Mouse (Mus musculus): ENCODE results near the gene Sphk2. TPM values are rescaled to one million over a fixed set of nuclear protein-coding genes. Genes with fewer than 3 reads are reported as not detected.
A peak's percentile ranks its signal among the peaks of the same experiment; 100 is the strongest.

The Sphk2 gene
- 9.2 and 9.9 TPM in 2 replicates for polyA plus RNA-seq (2012; ENCODE audit: insufficient read depth, insufficient read length, missing spikeins)

DNA sequence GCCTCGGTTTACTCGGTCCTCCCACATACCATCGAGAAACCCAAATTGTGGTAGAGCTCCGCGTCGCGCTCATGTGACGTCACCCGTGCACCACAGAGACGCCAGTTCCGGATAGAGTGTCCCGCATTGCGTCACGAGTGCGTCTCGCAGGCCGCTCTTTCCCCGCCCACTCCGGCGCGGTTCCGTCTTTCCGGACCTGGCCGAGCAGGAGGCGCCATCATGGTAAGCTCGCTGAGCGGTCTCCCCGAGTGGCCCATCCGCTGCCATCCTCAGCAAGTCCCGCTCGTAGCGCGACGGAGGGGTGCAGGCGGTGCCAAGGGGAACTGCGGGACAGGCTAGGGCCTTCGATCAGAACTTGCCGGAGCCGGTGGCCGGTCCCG lies at the start of gene Sphk2:
TSS of gene Sphk2 (minus strand) at position 85 of the 380 bp plus-strand sequence.
- H3K4me1 ChIP-seq (ENCODE audit: control insufficient read depth, insufficient read depth, insufficient read length, low read length) = peaks cover 16% of the 10 kb centered on the region
- peak within 1 kb of the TSS; percentile 98 for H3K27ac ChIP-seq (replicated peaks; ENCODE audit: low read depth, low read length)
- peak within 1 kb of the TSS; percentile 97 for H3K4me3 ChIP-seq (ENCODE audit: insufficient read depth, low read depth, low read length)

DNA sequence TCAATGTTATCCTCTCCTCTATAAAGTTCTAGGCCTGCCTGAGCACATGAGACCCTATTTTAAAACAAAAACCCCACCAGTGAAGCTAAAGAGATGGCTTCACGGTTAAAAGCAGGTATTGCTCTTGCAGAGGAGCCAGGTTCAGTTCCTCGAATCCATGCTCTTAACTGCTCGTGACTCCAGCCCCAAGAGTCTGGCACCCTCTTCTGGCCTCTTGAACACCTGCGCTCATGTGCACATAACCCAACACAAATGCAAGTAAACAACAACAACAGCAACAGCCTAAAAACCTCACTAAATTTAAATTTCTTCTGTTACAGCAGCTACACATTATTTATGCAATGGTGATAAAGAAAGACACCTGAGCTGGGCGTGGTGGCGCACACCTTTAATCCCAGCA lies 49.7 kb upstream of the Sphk2 start:
- Histone ChIP-seq H3K4me1 (ENCODE audit: control insufficient read depth, insufficient read depth, insufficient read length, low read length) (no peaks in the 10 kb centered on the region), H3K27ac (replicated peaks; ENCODE audit: low read depth, low read length) (no peak overlapping the region), H3K4me3 (ENCODE audit: insufficient read depth, low read depth, low read length) (no peak overlapping the region)

DNA sequence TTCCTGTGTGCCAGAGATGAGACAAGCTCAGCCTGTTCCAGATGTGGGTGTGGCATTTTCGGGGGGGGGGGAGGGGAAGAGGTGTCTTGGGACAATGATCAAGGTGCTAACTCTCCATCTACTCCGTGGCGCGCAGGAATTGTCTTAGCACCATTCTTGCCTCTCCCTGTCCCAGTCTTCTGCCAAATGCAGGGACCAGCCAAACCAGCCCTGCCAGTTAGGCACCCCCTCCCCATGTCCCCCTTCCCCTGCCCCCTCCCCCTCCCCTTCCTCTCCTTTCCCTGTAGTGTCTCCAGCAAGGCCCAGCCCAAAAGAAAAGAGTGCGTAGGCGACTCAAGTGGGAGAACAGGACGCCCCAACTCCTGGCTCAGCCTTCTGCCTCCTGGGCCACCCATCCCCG lies 49.0 kb upstream of the Sphk2 start:
- no peak overlapping the region for H3K4me3 ChIP-seq (ENCODE audit: insufficient read depth, low read depth, low read length)
- no peaks in the 10 kb centered on the region for H3K4me1 ChIP-seq (ENCODE audit: control insufficient read depth, insufficient read depth, insufficient read length, low read length)
- H3K27ac ChIP-seq (replicated peaks; ENCODE audit: low read depth, low read length) = no peak overlapping the region

DNA sequence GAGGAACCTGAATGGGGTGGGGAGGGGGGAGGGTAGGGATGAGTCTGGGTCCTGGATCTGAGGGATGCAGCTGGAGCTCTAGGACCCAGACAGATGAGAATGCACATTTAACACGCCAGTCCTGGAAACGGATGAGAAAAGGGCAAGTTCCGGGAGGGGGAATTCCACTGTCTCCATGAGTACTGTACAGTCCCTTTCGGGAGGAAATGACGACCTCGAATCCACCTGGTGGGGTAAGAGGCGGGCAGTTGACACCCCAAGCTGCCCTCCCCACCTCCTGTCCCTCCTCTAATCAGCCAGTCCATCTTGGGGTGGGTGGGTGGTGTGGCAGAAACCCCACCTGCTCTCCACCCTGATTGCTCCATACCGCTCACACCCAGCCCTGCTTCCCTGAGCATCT lies 48.2 kb upstream of the Sphk2 start:
- Histone ChIP-seq H3K4me1 (ENCODE audit: control insufficient read depth, insufficient read depth, insufficient read length, low read length) (no peaks in the 10 kb centered on the region), H3K27ac (replicated peaks; ENCODE audit: low read depth, low read length) (no peak overlapping the region), H3K4me3 (ENCODE audit: insufficient read depth, low read depth, low read length) (no peak overlapping the region)

DNA sequence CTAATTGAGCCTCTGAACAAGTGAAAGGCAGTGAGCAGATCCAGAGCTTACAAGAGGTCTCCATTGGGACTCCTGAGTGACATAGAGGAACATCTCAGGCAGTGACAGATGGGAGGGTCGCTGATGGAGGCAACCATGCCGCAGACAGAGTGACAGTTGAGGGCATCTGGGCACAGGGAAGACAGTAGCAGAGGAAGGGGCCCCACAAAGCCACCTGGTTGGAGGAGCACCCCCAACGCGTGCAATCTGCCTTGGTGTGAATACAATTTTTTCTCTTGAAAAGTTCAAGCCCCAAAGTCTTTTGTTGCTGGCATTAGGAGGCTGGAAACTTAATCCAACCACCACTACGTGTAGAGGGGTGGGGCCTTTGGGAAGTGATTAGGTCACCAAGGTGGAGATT lies 42.3 kb upstream of the Sphk2 start:
- H3K4me3 ChIP-seq (ENCODE audit: insufficient read depth, low read depth, low read length) = no peak overlapping the region

DNA sequence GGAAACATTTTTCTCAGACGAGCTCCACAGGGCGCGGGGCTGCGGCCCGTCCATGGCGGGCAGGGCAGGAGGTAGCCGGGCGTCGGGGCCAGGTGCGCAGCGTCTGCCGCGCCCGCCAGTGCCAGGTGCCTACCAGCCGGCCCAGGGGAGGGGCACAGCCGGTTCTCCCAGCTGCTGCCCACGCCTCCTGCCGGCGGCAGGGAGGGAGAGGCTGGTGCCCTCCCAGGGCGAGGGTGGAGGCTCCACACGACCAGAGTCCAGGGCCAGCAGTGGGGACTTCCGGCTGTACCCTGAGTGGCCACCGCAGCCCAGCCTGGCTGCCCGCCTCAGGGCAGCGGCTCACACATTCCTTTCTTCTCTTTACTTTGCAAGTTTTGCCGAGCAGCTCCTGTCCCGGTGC lies 41.6 kb upstream of the Sphk2 start:
- Histone ChIP-seq H3K4me1 (ENCODE audit: control insufficient read depth, insufficient read depth, insufficient read length, low read length) (no peaks in the 10 kb centered on the region), H3K4me3 (ENCODE audit: insufficient read depth, low read depth, low read length) (no peak overlapping the region)

More for the DNA sequence above, 42.3 kb upstream of the Sphk2 start:
- no peaks in the 10 kb centered on the region for H3K4me1 ChIP-seq (ENCODE audit: control insufficient read depth, insufficient read depth, insufficient read length, low read length)
- H3K27ac ChIP-seq (replicated peaks; ENCODE audit: low read depth, low read length) = no peak overlapping the region

DNA sequence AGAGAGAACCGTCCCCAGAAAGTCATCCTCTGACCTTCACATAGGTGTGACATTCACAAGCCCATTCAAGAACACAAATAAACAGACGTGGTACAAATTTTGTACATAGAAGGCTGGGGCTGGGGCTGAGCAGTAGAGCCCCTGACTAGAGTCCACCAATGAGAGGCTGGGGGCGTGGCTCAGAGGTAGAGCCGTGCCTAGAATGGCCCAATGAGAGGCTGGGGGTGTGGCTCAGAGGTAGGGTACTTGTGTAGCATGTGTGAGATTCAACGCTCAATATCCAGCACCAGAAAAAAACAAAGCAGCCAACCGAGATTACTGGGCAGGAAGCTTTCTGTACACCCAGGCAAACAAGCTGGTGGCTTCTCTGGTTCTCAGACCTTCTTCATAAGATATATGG lies 37.9 kb upstream of the Sphk2 start:
- Histone ChIP-seq H3K4me1 (ENCODE audit: control insufficient read depth, insufficient read depth, insufficient read length, low read length) (no peaks in the 10 kb centered on the region), H3K27ac (replicated peaks; ENCODE audit: low read depth, low read length) (no peak overlapping the region)

More for the DNA sequence above, 41.6 kb upstream of the Sphk2 start:
- H3K27ac ChIP-seq (replicated peaks; ENCODE audit: low read depth, low read length) = no peak overlapping the region

DNA sequence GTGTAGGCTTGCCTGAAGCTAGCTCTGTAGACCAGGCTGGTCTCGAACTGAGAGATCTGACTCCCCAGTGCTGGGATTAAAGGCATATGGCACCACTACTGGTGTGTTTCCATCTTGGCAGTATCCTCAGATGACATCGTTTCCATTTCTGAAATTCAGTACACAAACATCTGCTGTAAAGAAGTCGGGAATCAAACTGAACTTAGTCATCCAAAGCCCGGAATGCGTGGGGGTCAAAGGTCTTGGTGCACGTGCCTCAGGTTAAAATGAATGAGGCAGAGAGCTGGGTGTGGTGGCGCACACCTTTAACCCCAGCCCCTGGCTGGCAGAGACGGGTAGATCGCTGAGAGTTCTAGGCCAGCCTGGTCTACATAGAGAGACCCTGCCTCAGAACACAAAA lies 32.4 kb upstream of the Sphk2 start:
- no peak overlapping the region for H3K4me3 ChIP-seq (ENCODE audit: insufficient read depth, low read depth, low read length)
- H3K4me1 ChIP-seq (ENCODE audit: control insufficient read depth, insufficient read depth, insufficient read length, low read length) = no peaks in the 10 kb centered on the region
- H3K27ac ChIP-seq (replicated peaks; ENCODE audit: low read depth, low read length) = no peak overlapping the region

More for the DNA sequence above, 37.9 kb upstream of the Sphk2 start:
- H3K4me3 ChIP-seq (ENCODE audit: insufficient read depth, low read depth, low read length) = no peak overlapping the region

DNA sequence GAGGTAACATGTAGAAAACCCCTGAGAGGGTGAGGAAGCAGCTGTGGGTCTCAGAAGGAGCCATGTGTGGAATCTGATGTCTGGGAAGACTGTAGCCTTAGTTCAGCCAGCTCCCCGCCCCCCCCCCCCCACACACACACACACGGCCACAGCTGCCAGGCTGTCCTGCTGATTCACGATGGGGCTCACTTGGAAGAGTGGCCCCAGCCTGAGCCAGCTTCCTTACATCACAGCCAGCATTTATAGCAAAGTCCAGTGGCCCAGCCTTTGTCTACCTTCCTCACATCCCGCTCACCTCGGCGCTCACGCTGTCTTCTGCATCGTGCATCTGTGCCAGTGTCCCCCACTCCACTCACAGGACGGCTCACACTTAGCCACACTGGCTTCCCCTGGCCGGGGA lies 31.6 kb upstream of the Sphk2 start:
- Histone ChIP-seq H3K4me3 (ENCODE audit: insufficient read depth, low read depth, low read length) (no peak overlapping the region), H3K27ac (replicated peaks; ENCODE audit: low read depth, low read length) (no peak overlapping the region), H3K4me1 (ENCODE audit: control insufficient read depth, insufficient read depth, insufficient read length, low read length) (no peaks in the 10 kb centered on the region)

DNA sequence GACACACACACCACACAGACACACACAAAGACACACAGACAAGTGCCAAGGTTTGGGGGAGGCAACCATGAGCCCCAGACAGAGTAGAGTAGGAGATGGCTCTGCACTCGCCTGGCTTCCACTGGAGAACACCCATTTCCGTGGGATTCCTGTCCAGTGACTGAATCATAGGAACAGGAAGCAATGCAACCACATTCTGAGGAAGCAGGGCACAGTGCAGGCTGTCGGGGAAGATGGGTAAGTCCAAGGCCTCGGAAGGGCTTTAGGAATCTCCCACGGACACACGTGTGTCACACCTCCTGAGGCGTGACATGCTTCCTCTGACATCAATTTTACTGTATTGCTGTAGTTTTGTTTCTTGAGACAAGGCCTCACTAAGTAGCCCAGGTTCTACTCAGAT lies 30.3 kb upstream of the Sphk2 start:
- Histone ChIP-seq H3K27ac (replicated peaks; ENCODE audit: low read depth, low read length) (no peak overlapping the region), H3K4me3 (ENCODE audit: insufficient read depth, low read depth, low read length) (no peak overlapping the region)

DNA sequence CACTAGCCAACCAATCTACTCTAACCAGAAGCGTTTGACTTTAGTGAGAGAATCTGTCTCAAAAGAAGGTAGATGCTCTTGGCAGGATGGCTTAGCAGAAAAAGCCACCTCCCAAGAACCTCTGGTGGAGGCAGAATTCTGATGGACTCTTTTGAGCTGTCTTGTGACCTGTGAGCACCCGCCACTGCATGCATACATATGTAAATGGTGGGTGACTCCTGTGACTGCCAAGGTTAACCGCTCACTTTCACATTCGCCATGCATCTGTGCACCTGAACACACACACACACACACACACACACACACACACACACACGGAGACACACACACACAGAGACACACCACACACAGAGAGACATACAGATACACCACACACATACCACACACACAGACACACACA lies 29.6 kb upstream of the Sphk2 start:
- no peak overlapping the region for H3K27ac ChIP-seq (replicated peaks; ENCODE audit: low read depth, low read length)
- no peaks in the 10 kb centered on the region for H3K4me1 ChIP-seq (ENCODE audit: control insufficient read depth, insufficient read depth, insufficient read length, low read length)
- H3K4me3 ChIP-seq (ENCODE audit: insufficient read depth, low read depth, low read length) = no peak overlapping the region

More for the DNA sequence above, 30.3 kb upstream of the Sphk2 start:
- no peaks in the 10 kb centered on the region for H3K4me1 ChIP-seq (ENCODE audit: control insufficient read depth, insufficient read depth, insufficient read length, low read length)

DNA sequence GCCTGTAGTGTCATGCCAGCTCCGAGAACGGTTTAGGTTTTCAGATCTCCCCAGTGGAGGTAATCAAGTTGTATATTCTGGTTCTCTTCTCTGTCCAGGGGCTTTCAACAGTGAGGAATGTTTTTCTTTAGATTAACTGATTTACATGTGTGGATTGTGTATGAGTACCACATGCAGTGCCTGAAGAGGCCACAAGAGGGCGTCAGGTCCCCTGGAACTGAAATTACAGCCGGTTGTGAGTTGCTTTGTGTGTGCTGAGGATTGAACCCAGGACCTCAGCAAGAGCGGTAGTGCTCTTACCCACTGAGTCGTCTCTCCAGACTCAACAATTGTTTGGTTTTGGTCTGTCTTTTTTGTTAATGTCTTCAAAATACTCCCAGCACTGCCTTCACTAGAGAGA lies 28.7 kb upstream of the Sphk2 start:
- Histone ChIP-seq H3K4me3 (ENCODE audit: insufficient read depth, low read depth, low read length) (no peak overlapping the region), H3K4me1 (ENCODE audit: control insufficient read depth, insufficient read depth, insufficient read length, low read length) (no peaks in the 10 kb centered on the region), H3K27ac (replicated peaks; ENCODE audit: low read depth, low read length) (no peak overlapping the region)

DNA sequence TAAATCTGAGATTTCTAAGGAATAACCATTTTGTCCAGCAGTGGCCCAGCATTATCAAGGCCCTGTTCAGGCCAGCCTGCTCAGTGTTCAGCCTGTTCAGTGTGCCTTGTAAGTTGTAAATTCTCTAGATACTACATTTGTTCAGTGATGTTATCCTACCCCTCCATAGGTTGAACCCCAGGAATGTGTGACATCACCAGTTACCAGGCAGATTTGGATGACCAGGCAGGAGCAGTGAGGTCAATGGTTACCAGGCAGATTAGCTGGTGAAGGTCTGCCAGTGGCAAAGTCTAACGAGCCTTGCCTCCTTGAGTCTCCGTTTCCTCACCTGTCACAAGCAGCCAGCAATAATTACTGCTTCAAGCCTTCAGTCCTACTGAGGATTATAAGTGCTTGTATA lies 26.6 kb upstream of the Sphk2 start:
- Histone ChIP-seq H3K4me1 (ENCODE audit: control insufficient read depth, insufficient read depth, insufficient read length, low read length) (no peaks in the 10 kb centered on the region), H3K4me3 (ENCODE audit: insufficient read depth, low read depth, low read length) (no peak overlapping the region)

DNA sequence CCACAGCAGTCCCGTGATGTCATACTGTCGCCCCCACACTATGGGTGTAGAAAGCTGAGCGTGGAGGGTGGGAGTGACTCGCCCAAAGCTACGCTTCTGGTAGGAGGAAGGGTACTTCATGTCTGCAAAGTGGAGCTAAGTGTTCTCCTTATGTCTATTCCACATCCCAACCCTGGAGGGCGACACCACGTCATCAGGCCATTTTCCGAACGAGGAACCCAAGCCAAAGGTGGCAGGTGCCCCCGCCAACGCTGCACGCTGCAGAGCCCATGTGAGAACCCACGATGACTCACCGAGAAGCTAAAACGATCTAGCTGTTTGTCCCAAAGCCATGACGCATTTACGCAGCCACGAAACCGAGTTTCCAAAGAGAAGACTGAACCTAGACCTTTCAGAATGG lies 24.5 kb upstream of the Sphk2 start:
- peak overlapping the region; percentile 44 for H3K4me3 ChIP-seq (ENCODE audit: insufficient read depth, low read depth, low read length)

More for the DNA sequence above, 26.6 kb upstream of the Sphk2 start:
- H3K27ac ChIP-seq (replicated peaks; ENCODE audit: low read depth, low read length) = no peak overlapping the region

DNA sequence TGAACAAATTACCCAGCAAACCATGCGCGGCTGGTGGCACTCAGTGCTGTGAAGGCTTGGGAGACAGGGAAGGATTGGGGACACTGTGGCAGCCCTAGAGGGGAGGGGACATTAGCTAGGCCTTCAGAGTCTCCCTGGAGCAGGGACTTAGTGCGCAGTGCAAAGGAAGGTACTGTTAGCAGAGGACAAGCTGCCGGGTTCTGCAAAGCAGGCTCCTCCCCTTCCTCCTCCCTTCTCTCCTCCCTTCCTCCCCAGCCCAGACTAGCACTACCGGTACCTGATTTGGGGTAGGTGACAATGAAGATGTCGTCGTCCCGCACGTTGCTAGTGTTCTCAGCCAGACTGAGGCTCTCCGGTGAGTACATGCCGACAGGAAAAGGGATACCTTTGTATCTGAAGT lies 24.0 kb upstream of the Sphk2 start:
- Histone ChIP-seq H3K4me3 (ENCODE audit: insufficient read depth, low read depth, low read length) (peak overlapping the region; percentile 44), H3K27ac (replicated peaks; ENCODE audit: low read depth, low read length) (no peak overlapping the region), H3K4me1 (ENCODE audit: control insufficient read depth, insufficient read depth, insufficient read length, low read length) (no peaks in the 10 kb centered on the region)

More for the DNA sequence above, 24.5 kb upstream of the Sphk2 start:
- no peaks in the 10 kb centered on the region for H3K4me1 ChIP-seq (ENCODE audit: control insufficient read depth, insufficient read depth, insufficient read length, low read length)
- H3K27ac ChIP-seq (replicated peaks; ENCODE audit: low read depth, low read length) = no peak overlapping the region

DNA sequence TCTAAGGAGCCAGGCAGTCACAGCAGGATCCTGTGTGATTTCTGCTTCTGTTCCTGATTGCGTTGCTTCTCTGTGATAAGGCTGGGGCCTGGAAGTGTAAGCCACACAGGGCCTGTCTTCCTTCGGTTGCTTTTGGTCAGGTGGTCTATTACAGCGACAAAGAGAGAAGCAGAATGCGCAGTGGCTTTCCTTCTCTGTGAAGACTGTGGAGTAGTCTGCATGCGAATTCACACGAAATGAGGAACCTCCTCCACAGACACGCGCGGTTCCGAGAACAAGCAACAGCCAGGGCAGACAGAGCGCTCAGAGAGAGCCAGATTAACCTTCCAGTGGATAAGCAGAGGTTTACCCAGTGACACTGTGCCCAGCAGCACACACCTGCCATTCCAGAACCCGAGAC lies 23.5 kb upstream of the Sphk2 start:
- H3K4me1 ChIP-seq (ENCODE audit: control insufficient read depth, insufficient read depth, insufficient read length, low read length) = no peaks in the 10 kb centered on the region

DNA sequence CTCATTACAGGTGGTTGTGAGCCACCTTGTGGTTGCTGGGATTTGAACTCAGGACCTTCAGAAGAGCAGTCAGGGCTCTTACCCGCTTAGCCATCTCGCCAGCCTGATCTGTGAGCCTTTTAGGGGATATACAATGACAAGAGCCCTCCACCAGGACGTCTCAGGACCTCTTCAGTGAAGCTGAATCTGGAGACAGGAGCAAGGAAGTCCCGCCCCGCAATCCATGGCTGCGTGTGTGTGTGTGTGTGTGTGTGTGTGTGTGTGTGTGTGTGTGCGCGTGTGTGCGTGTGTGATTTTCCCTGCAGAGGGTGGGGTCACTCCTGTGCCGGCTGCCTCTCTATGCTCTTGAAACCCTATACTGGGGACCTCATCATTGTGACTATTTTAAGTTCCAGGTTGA lies 22.0 kb upstream of the Sphk2 start:
- Histone ChIP-seq H3K4me1 (ENCODE audit: control insufficient read depth, insufficient read depth, insufficient read length, low read length) (no peaks in the 10 kb centered on the region), H3K4me3 (ENCODE audit: insufficient read depth, low read depth, low read length) (no peak overlapping the region), H3K27ac (replicated peaks; ENCODE audit: low read depth, low read length) (no peak overlapping the region)

More for the DNA sequence above, 23.5 kb upstream of the Sphk2 start:
- Histone ChIP-seq H3K27ac (replicated peaks; ENCODE audit: low read depth, low read length) (no peak overlapping the region), H3K4me3 (ENCODE audit: insufficient read depth, low read depth, low read length) (peak overlapping the region; percentile 44; the same call in 1 of the 2 replicates)
